Mouse (Mus musculus) c-Kit-positive CD71-positive TER-119-positive erythroid progenitor cells, embryonic 14.5 days (primary cell): Measurements from ENCODE around the gene Pla2r1.

ENCODE experiments used
- DNase-seq: peaks from one replicate; pipeline ENCODE4 v3.0.0-alpha.2; 2013; ENCODE audit warnings: low spot score

The Pla2r1 gene

GRCm38 (mm10) chr2:60552902-60553682, at the start of gene Pla2r1:
Gene Pla2r1, minus strand, starts transcription at chr2:60553308.
- DNase-seq: peak; percentile 1

DNA sequence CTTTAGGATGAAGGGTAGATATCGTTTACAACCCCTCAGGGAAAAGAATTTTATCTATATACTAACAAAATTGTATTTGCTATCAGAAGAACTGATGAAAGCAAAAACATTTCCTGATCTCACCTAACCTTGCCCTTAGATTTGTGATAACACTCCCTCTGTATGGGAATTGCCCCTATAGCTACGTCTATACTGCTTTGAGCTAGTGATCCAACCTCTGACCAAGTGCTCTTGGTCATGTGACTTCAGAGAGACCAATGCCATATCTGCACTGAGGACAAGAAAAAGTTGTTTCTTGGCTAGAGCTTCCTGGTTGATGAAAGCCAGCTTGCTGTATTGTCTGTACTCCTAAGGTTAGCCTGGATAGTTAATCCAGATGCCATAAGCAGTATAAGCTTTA, 48.2 kb upstream of the Pla2r1 start:
- no peak for DNase-seq

GRCm38 (mm10) chr2:60600863-60601262, 47.8 kb upstream of the Pla2r1 start:
- DNase-seq: no peak

DNA sequence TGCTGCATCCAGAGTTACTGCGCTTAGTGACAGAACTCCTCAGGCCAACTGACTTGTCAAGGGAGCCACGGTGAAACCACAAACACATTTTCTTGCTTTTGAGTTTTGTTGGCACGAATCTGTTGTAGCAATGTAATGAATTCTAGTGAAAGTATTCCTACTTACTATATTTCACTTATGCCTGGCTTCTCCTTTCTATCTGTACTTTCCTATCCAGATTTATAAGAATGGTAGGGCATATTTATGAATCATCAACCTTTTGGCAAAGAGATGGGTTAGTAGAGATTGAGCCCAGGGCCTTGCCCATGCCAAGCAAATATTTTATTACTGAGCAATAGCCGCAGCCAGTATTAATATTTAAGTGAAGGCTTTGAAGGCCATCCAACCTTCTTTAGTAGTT, 30.3 kb upstream of the Pla2r1 start:
- DNase-seq: no peak

GRCm38 (mm10) chr2:60554561-60554960, 1.5 kb upstream of the Pla2r1 start:
- no peak for DNase-seq

DNA sequence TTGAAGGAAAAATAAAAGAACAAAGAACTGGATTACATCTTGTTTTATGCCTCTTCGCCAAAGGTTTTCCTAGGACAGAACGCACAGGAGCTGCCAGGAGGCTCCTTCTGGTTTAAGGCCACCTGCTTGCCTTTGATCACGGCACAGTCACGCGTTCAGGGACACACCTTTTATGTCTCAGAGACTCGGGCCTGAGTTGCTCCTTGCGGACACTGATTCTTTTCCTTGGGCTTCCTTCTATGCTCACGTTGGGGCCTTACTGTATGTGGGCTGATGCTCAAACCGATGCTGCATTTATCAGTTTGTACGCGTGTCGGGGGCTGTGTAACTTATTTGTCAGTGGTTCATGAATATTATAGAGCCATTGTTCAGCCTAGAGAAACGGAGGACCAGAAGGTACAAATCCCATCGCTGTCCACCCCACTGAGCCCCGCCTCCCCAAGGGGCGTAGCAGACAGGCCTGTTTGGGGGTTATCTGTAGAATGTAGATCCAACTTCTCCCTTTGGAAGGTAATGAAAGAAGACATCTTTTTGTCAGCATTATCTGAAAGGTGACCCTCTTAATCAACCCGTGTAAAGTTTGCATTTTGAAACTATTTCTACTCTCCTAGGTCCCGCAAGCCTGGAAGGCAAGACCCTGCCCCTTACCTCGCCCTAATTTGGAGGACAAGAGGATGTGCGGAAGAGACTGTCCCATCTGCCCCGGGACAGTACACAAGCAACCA, 769 bp downstream of the Pla2r1 start:
- DNase-seq: no peak

GRCm38 (mm10) chr2:60551673-60552072, 1.4 kb downstream of the Pla2r1 start:
- no peak for DNase-seq

GRCm38 (mm10) chr2:60550521-60550920, 2.6 kb downstream of the Pla2r1 start:
- no peak for DNase-seq

DNA sequence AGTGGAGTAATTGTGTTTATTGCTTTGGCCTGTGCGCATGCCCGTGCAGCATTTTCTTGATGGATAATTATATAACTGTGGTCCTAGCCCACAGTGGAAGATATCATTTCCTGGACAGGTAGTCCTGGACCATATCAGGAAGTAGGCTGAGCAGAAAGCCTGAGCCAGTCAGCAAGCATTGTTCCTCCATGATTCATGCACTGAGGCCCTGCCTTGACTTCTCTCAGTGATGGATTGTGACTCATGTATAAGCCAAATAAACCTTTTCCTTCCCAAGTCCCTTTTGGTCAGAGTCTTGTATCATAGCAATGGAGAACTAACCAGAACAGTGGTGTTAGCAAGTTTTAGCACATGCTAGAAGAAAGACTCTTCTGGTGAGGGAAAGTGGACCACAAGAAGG, 3.3 kb downstream of the Pla2r1 start:
- no peak for DNase-seq

DNA sequence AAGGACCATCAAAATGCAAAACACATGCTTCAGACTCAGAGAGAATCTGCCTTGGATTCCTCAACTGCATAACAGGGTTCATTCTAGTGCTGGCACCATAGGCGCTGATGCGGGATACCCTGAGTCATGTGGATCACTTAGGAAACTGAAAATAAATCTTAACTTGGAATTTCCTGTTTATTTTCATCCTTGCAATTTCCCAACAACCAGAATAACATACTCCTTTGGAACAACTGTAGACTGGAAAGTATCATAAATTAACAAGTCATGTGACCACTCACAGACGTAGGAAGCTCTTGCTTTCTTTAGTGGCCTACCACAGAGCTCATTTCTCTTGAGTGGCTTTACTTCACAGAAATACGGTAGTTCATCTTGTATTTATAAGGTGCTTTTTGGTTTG, 7.0 kb downstream of the Pla2r1 start:
- DNase-seq: no peak

DNA sequence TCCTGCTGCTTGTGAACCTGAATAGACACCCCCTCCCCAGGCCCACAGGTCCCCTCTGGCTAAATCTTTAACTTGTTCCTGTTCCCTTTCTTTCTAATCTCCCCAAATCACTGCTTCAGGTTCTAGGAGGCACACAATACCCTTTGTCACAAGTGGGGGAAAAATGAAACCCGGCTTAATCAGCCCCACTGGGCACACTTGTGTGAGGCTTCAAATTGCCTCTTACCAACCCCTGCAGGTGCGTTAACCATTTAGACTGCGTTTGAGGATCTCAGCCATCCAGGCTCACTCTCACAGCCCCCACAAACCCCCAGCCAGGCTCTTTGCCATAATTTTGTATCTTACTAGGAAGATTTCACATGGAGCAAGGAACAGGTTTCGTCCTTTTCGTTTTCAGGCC, 9.1 kb downstream of the Pla2r1 start:
- no peak for DNase-seq

- no peak for DNase-seq
Measured at GRCm38 (mm10) chr2:60541745-60542144, 11.4 kb downstream of the Pla2r1 start.

- no peak for DNase-seq
Measured at GRCm38 (mm10) chr2:60540346-60540745, 12.8 kb downstream of the Pla2r1 start.

DNA sequence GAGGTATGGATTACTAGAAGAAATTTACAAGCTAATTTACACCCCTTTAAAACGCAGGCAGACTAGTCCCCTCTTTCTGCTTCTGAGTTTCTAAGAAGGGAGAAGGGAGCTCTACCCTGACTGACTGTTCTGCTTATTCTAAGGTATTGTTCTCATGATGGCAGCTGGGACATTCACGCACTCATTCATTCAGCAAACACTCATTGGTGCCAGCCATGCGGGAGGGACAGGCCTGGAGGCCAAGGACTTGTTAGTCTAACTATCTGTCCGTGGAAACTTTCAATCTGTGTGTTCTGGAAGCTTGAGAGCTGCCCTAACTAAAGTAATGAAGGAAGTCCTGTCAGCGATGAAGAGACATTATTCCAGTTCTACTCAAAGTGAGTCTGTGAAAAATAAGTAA, 14.4 kb downstream of the Pla2r1 start:
- no peak for DNase-seq

- no peak for DNase-seq
Measured at GRCm38 (mm10) chr2:60538274-60538673, 14.8 kb downstream of the Pla2r1 start.

DNA sequence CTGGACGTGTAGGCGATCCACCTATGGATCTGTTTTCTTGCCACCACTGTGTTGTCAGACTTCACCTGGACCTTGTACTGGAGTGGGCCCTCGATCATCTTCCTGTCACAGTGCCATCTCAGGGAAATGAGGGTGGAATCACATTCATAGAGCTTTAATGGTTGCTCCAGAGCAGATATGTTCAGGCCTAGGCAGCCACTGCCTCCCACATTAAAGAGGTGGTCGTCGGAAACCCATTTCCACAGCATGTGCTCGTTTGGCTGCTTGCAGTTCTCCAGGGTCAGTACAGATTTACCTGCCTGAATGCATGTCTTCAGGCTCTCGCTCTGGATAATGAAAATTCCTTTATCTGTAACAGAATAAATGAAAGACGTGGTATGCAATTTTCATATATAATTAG, 18.4 kb downstream of the Pla2r1 start:
- no peak for DNase-seq

DNA sequence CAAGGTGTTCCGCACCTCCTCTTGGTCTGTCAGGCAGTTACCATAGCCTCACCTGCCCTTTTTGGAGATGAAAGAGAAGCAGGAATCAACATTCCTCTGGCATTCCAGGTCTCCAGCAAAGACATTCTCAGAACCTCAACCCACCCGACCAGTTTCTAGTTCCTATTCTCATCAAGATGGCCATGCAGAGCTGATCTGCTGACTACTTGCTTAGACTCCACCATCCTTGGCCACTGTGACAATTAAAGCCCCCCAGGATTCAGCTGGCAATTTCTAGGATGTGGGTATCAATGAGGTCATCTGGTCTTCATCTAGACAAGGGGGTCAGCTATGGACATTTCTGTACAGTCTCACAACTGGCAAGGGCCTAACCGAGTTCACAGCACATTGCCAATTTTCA, 20.1 kb downstream of the Pla2r1 start:
- no peak for DNase-seq

DNA sequence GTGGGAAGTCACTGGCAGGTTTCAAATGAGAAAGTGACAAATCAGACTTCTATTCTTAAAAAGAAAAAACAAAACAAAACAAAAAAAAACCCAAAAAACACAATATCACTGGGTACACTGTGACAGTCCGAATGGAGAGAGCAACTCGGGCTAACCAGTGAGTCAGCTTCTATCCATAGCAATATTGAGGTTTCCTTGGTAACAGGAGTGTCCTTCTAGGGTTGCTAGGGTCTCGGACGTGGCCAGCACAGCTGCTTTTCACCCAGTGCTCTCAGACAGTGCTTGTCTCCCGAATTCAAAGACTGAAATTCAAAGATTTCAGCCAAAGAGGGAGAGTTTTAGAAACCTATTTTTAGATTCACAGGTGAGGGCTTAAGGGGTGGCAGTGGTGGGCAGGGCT, 20.6 kb downstream of the Pla2r1 start:
- DNase-seq: no peak

DNA sequence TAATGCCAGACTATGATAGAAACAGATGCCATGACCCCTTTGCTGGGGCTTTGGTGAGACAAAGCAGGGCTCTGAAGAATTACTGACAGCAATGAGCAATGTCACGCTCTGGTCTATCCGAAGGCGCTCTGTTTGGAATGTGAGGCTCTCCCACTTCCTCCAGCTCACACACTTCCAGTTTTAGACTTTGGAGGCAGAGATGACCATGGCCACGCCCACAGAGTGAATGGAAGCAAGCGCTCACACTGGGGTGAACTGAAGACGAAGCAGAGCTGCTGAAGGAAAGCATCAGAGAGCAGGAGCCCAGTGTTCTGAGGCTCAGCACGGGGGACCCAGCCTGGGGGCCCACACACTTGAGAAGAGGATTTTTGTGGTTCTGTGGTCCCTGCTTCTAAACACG, 37.3 kb downstream of the Pla2r1 start:
- no peak for DNase-seq

DNA sequence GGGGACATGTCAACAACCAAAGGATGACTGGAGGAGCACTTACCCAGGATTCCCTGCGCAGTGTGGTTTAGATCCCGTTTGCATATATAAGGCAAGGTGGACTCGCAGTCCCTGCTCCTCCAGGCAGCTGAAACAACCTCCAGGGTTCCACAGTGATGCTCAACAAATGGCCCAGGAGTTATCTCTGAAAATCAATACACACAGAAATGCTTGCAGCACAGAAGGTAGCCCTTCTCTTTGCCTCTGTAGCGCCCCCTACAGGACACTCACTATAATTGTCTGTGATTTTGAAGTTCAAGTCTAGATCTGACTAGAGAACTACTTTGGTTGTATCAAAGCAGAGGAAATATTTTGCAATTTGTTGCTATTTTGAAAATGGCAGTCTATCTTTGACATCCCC, 38.2 kb downstream of the Pla2r1 start:
- DNase-seq: peak; percentile 1

DNA sequence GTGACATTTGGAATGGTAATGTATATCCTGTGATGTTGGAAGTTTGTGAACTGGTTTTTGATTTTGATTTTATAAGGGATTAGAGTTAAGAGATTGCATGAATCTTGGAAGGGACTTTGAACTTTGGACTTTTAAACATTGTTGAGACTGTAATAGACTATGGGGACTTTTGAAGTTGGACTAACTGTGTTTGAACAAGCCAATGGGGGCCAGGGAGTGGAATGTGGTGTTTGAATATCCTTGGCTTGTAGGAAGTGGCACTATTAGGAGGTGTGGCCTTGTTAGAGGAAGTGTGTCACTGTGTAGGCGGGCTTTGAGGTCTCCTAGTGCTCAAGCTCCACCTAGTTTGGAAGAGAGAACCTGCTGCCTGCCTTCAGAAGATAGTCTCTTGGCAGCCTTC, 42.4 kb downstream of the Pla2r1 start:
- DNase-seq: no peak

GRCm38 (mm10) chr2:60505145-60505544, 48.0 kb downstream of the Pla2r1 start:
- DNase-seq: no peak

DNA sequence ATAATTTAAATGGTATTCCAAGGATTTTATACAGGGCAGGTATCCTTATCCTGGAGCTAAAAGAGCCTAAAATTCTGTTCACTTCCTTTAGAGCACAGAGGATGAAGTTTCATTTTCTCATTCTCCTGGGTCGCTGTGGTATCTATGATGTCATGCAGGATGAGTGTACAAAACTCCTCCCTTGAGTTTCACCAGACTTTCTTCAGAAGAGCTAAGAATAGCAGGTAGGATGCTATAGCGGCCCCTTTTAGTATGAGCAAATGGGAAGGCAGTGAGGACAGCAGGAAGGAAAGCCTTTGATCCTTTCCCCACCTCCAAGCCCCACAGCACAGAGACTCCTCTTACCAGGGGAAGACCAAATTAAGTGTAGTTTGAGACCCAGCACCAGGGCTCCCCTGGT, 48.4 kb downstream of the Pla2r1 start:
- no peak for DNase-seq

DNA sequence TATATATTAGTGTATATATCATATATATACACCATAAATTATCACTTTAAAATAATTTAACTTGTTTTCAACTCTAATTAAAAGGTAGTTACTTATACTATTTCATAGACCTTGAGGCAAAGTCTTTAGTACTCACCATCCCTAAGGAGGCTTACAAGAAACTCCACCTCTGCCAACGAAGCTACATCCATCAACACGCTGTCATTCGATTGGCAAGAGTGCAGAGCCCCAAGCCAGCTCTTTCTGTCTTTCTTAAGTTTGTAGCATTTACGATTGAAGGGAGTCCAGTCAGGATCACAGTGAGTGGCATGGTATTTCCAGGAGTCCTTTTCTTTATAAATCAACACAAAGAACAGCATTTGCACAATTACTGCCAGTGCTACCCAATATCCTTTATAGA, 49.1 kb downstream of the Pla2r1 start:
- DNase-seq: no peak
